Mouse (Mus musculus) thymus, adult 2 months (tissue): ENCODE data around the gene Slc39a11.

ENCODE experiments used
- CTCF ChIP-seq: fragments of 200-500 bp; IDR thresholded peaks from 2 replicates; pipeline ENCODE4 v1.5.1; 2012; ENCODE audit warnings: mild to moderate bottlenecking, control low read depth, low read length, moderate library complexity, borderline replicate concordance; ENCODE audit not compliant: control insufficient read depth, poor library complexity, insufficient read depth; ENCODE audit errors: extremely low read depth
- POLR2A ChIP-seq: fragments of 200-500 bp; IDR thresholded peaks from 2 replicates; pipeline ENCODE4 v1.6.1; 2012; ENCODE audit warnings: mild to moderate bottlenecking, low read length, control low read depth, moderate library complexity; ENCODE audit not compliant: control insufficient read depth, poor library complexity, insufficient read depth; ENCODE audit errors: extremely low read depth

DNA sequence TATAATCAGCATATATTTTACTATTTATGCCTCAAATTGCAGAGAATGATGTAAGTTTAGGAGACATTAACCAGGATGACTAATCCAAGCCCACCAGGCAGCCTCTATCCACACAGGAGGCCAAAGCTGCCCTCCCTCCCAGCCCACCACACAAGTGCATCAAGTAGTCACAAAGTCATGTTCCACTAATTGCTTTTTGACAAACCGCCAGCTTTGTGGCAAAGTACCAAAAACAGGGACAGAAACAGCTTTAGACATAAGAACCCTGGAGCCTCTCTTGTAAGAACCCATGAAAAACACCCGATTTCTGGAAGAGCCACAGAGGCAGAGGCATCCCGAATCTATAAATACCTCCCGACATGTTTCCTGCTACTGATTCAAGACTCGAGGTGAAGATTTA lies 39.6 kb downstream of the Slc39a11 start:
- TF ChIP-seq POLR2A, result no peak
- no peak for TF ChIP-seq CTCF
